Mouse (Mus musculus) erythroblast, embryonic 14.5 days (primary cell): Measurements from ENCODE around the gene Chrd. TPM values are rescaled to one million over a fixed set of nuclear protein-coding genes. Genes with fewer than 3 reads are reported as not detected.

Experiments
- H3K27me3 ChIP-seq: 2 replicates; pipeline ENCODE4 v1.6.1; 2012; ENCODE audit warnings: inconsistent platforms; ENCODE audit not compliant: control insufficient read depth
- H3K36me3 ChIP-seq: 2 replicates; pipeline ENCODE4 v1.6.1; 2012; ENCODE audit warnings: mild to moderate bottlenecking, inconsistent platforms; ENCODE audit not compliant: control insufficient read depth
- H3K4me1 ChIP-seq: 2 replicates; pipeline ENCODE4 v1.6.1; 2012; ENCODE audit warnings: inconsistent platforms; ENCODE audit not compliant: control insufficient read depth
- H3K4me3 ChIP-seq: replicated peaks from 2 replicates; pipeline ENCODE3; 2012; ENCODE audit warnings: moderate library complexity, mild to moderate bottlenecking, inconsistent platforms
- H3K9me3 ChIP-seq: 2 replicates; pipeline ENCODE4 v1.6.1; 2012; ENCODE audit warnings: low read length, inconsistent platforms, mixed read lengths; ENCODE audit not compliant: control insufficient read depth
- GATA1 ChIP-seq: IDR thresholded peaks from 2 replicates; pipeline ENCODE4 v1.6.1; 2012; ENCODE audit warnings: low read length, inconsistent platforms, mixed read lengths
- TAL1 ChIP-seq: IDR thresholded peaks from 3 replicates; pipeline ENCODE4 v1.6.1; 2012; ENCODE audit warnings: low read length, inconsistent platforms, mixed read lengths
- polyA plus RNA-seq: library from polyadenylated mRNA; stranded (reverse); fragments of >175 nt; gene quantifications from 2 replicates; pipeline ENCODE4 v1.2.3, GENCODE M21; 2012

The Chrd gene
- polyA plus RNA-seq, 1 experiment = not detected

GRCm38 (mm10) chr16:20715976-20716840 lies 16.7 kb upstream of the Chrd start:
- Histone ChIP-seq H3K36me3 (peaks cover 42% of the 10 kb centered on the region), H3K4me3 (peak overlapping the region; percentile 80), H3K9me3 (no peaks in the 10 kb centered on the region), H3K27me3 (no peaks in the 10 kb centered on the region), H3K4me1 (peaks cover 77% of the 10 kb centered on the region)
- TF ChIP-seq TAL1 = no peak
- TF ChIP-seq GATA1 = no peak

- Histone ChIP-seq H3K4me3 (peak overlapping the region; percentile 80), H3K27me3 (no peaks in the 10 kb centered on the region), H3K36me3 (peaks cover 41% of the 10 kb centered on the region), H3K9me3 (no peaks in the 10 kb centered on the region), H3K4me1 (peaks cover 70% of the 10 kb centered on the region)
- no peak for TF ChIP-seq TAL1
- TF ChIP-seq GATA1 = no peak
Observed at GRCm38 (mm10) chr16:20716841-20717180, 16.1 kb upstream of the Chrd start.

GRCm38 (mm10) chr16:20717181-20717977 lies 15.5 kb upstream of the Chrd start, which contains the start of the genes Polr2h and Clcn2:
Polr2h (plus strand) TSS chr16:20717665.
Clcn2 (minus strand) TSS chr16:20717746.
- no peaks in the 10 kb centered on the region for H3K27me3 ChIP-seq
- peaks cover 65% of the 10 kb centered on the region for H3K4me1 ChIP-seq
- peaks cover 41% of the 10 kb centered on the region for H3K36me3 ChIP-seq
- TF ChIP-seq TAL1 = no peak
- no peak for TF ChIP-seq GATA1
- H3K4me3 ChIP-seq = peak within 1 kb of the TSS; percentile 80
- H3K9me3 ChIP-seq = no peaks in the 10 kb centered on the region

- Histone ChIP-seq H3K4me3 (peak overlapping the region; percentile 80), H3K4me1 (peaks cover 57% of the 10 kb centered on the region), H3K9me3 (no peaks in the 10 kb centered on the region), H3K36me3 (peaks cover 37% of the 10 kb centered on the region), H3K27me3 (no peaks in the 10 kb centered on the region)
- TF ChIP-seq TAL1 (no peak), GATA1 (no peak)
Observed at GRCm38 (mm10) chr16:20717978-20718670, 14.8 kb upstream of the Chrd start.

GRCm38 (mm10) chr16:20721808-20722207 lies 11.1 kb upstream of the Chrd start:
- Histone ChIP-seq H3K36me3 (peaks cover 27% of the 10 kb centered on the region), H3K4me3 (no peak overlapping the region), H3K27me3 (peaks cover 13% of the 10 kb centered on the region), H3K4me1 (peaks cover 23% of the 10 kb centered on the region), H3K9me3 (no peaks in the 10 kb centered on the region)
- TF ChIP-seq TAL1 (no peak), GATA1 (no peak)

- Histone ChIP-seq H3K9me3 (no peaks in the 10 kb centered on the region), H3K36me3 (peaks cover 27% of the 10 kb centered on the region), H3K27me3 (peaks cover 17% of the 10 kb centered on the region), H3K4me1 (peaks cover 14% of the 10 kb centered on the region), H3K4me3 (no peak overlapping the region)
- TF ChIP-seq GATA1 (no peak), TAL1 (no peak)
Observed at GRCm38 (mm10) chr16:20722736-20723135, 10.2 kb upstream of the Chrd start.

- peaks cover 27% of the 10 kb centered on the region for H3K36me3 ChIP-seq
- no peak overlapping the region for H3K4me3 ChIP-seq
- peaks cover 9% of the 10 kb centered on the region for H3K4me1 ChIP-seq
- H3K27me3 ChIP-seq = peaks cover 19% of the 10 kb centered on the region
- no peak for TF ChIP-seq GATA1
- no peaks in the 10 kb centered on the region for H3K9me3 ChIP-seq
Observed at GRCm38 (mm10) chr16:20723247-20723646, 9.7 kb upstream of the Chrd start.

- H3K4me1 ChIP-seq = peaks cover 2% of the 10 kb centered on the region; the same call in 1 of the 2 replicates
- H3K36me3 ChIP-seq = peaks cover 26% of the 10 kb centered on the region
- TF ChIP-seq GATA1 (no peak), TAL1 (no peak)
- peaks cover 29% of the 10 kb centered on the region for H3K27me3 ChIP-seq
- no peaks in the 10 kb centered on the region for H3K9me3 ChIP-seq
- H3K4me3 ChIP-seq = no peak overlapping the region
Observed at GRCm38 (mm10) chr16:20724338-20724748, 8.6 kb upstream of the Chrd start.

- no peak overlapping the region for H3K4me3 ChIP-seq
- peaks cover 35% of the 10 kb centered on the region for H3K27me3 ChIP-seq
- no peak for TF ChIP-seq TAL1
- no peak for TF ChIP-seq GATA1
- H3K9me3 ChIP-seq = no peaks in the 10 kb centered on the region
- peaks cover 2% of the 10 kb centered on the region; the same call in 1 of the 2 replicates for H3K4me1 ChIP-seq
- H3K36me3 ChIP-seq = peaks cover 18% of the 10 kb centered on the region
Observed at GRCm38 (mm10) chr16:20725321-20725720, 7.6 kb upstream of the Chrd start.
